Mouse (Mus musculus) embryonic facial prominence, embryonic 15.5 days (tissue): Measurements from ENCODE around the gene Snrpd2. TPM values are rescaled to one million over a fixed set of nuclear protein-coding genes. Genes with fewer than 3 reads are reported as not detected.

Experiments used
- ATAC-seq: fragments of 200-750 bp; cut with Nextera tagmentation; 2 replicates; pipeline ENCODE4 v1.8.0; 2017; ENCODE audit warnings: low read depth, moderate TSS enrichment; ENCODE audit not compliant: insufficient number of reproducible peaks, low FRiP score, low TSS enrichment
- H3K27ac ChIP-seq: fragments of 300-500 bp; sonication (generic); replicated peaks from 2 replicates; pipeline ENCODE4 v1.5.1; 2015; ENCODE audit warnings: mild to moderate bottlenecking, inconsistent platforms
- H3K27me3 ChIP-seq: fragments of 300-500 bp; sonication (generic); 2 replicates; pipeline ENCODE4 v1.6.1; 2015; ENCODE audit warnings: inconsistent platforms
- H3K36me3 ChIP-seq: fragments of 300-500 bp; sonication (generic); 2 replicates; pipeline ENCODE4 v1.6.1; 2015; ENCODE audit warnings: mild to moderate bottlenecking, inconsistent platforms
- H3K4me1 ChIP-seq: fragments of 300-500 bp; sonication (generic); 2 replicates; pipeline ENCODE4 v1.6.1; 2015; ENCODE audit warnings: inconsistent platforms
- H3K4me2 ChIP-seq: fragments of 300-500 bp; sonication (generic); replicated peaks from 2 replicates; pipeline ENCODE4 v1.6.1; 2015; ENCODE audit warnings: mild to moderate bottlenecking, inconsistent platforms
- H3K4me3 ChIP-seq: fragments of 300-500 bp; sonication (generic); replicated peaks from 2 replicates; pipeline ENCODE4 v1.5.1; 2015; ENCODE audit warnings: mild to moderate bottlenecking, inconsistent platforms
- H3K9ac ChIP-seq: fragments of 300-500 bp; sonication (generic); 2 replicates; pipeline ENCODE4 v1.6.1; 2015; ENCODE audit warnings: inconsistent platforms
- H3K9me3 ChIP-seq: fragments of 300-500 bp; sonication (generic); replicated peaks from 2 replicates; pipeline ENCODE4 v1.6.1; 2016; ENCODE audit warnings: inconsistent platforms
- WGBS: fragments of 180-500 bp; shearing (Covaris S2); methylation state at CpG from one replicate; pipeline ENCODE4 v1.1.7; 2015; 5-methylcytosine and 5-hydroxymethylcytosine counted together
- polyA plus RNA-seq: library from polyadenylated mRNA; unstranded; fragments of >200 nt; fragmentation: Nextera tagmentation; extraction: Ambion mirVana; gene quantifications from 2 replicates; pipeline ENCODE4 v1.2.1, GENCODE M21; 2015

The Snrpd2 gene
- polyA plus RNA-seq, 1 experiment from 2014 or later: 139 TPM

GRCm38 (mm10) chr7:19127744-19128143 lies 21.8 kb upstream of the Snrpd2 start:
- H3K9me3 ChIP-seq: no peaks in the 10 kb centered on the region
- no peak overlapping the region for H3K9ac ChIP-seq
- H3K27ac ChIP-seq: no peak overlapping the region
- peaks cover 5% of the 10 kb centered on the region; the same call in 1 of the 2 replicates for H3K36me3 ChIP-seq
- peaks cover 15% of the 10 kb centered on the region; the same call in 1 of the 2 replicates for H3K4me1 ChIP-seq
- H3K4me2 ChIP-seq: no peak overlapping the region
- 88% methylated on average over 5 of the region's 5 CpGs for WGBS
- no peak overlapping the region for H3K4me3 ChIP-seq
- no peak for ATAC-seq
- H3K27me3 ChIP-seq: no peaks in the 10 kb centered on the region

GRCm38 (mm10) chr7:19129396-19129795 lies 20.1 kb upstream of the Snrpd2 start:
- H3K4me3 ChIP-seq: no peak overlapping the region
- no peak overlapping the region for H3K9ac ChIP-seq
- H3K27ac ChIP-seq: no peak overlapping the region
- peaks cover 6% of the 10 kb centered on the region; the same call in 1 of the 2 replicates for H3K36me3 ChIP-seq
- 92% methylated on average over 5 of the region's 5 CpGs for WGBS
- no peak for ATAC-seq
- H3K4me2 ChIP-seq: no peak overlapping the region
- H3K27me3 ChIP-seq: no peaks in the 10 kb centered on the region
- H3K9me3 ChIP-seq: no peaks in the 10 kb centered on the region
- peaks cover 15% of the 10 kb centered on the region; the same call in 1 of the 2 replicates for H3K4me1 ChIP-seq

- H3K4me2 ChIP-seq: peak overlapping the region; percentile 64
- no peaks in the 10 kb centered on the region for H3K27me3 ChIP-seq
- no peak for ATAC-seq
- peaks cover 17% of the 10 kb centered on the region for H3K36me3 ChIP-seq
- H3K9me3 ChIP-seq: no peaks in the 10 kb centered on the region
- H3K4me1 ChIP-seq: peaks cover 15% of the 10 kb centered on the region; the same call in 1 of the 2 replicates
- peak overlapping the region; percentile 31; the same call in 1 of the 2 replicates for H3K9ac ChIP-seq
- peak overlapping the region; percentile 89 for H3K27ac ChIP-seq
- WGBS: 21% methylated on average over 4 of the region's 4 CpGs
- H3K4me3 ChIP-seq: peak overlapping the region; percentile 49
Measured at GRCm38 (mm10) chr7:19130657-19131056, 18.9 kb upstream of the Snrpd2 start.

GRCm38 (mm10) chr7:19131324-19131848 lies 18.1 kb upstream of the Snrpd2 start:
- peaks cover 15% of the 10 kb centered on the region; the same call in 1 of the 2 replicates for H3K4me1 ChIP-seq
- peak overlapping the region; percentile 31; the same call in 1 of the 2 replicates for H3K9ac ChIP-seq
- H3K4me2 ChIP-seq: peak overlapping the region; percentile 64
- H3K27me3 ChIP-seq: no peaks in the 10 kb centered on the region
- ATAC-seq: peak; percentile 99
- peak overlapping the region; percentile 89 for H3K27ac ChIP-seq
- peaks cover 25% of the 10 kb centered on the region for H3K36me3 ChIP-seq
- WGBS: under 1% methylated on average over 39 of the region's 39 CpGs
- H3K9me3 ChIP-seq: no peaks in the 10 kb centered on the region
- H3K4me3 ChIP-seq: peak overlapping the region; percentile 49

GRCm38 (mm10) chr7:19136168-19136567 lies 13.4 kb upstream of the Snrpd2 start:
- Histone ChIP-seq H3K36me3 (peaks cover 67% of the 10 kb centered on the region), H3K4me3 (no peak overlapping the region), H3K9ac (no peak overlapping the region), H3K27ac (no peak overlapping the region), H3K4me1 (peaks cover 6% of the 10 kb centered on the region; the same call in 1 of the 2 replicates), H3K9me3 (no peaks in the 10 kb centered on the region), H3K27me3 (no peaks in the 10 kb centered on the region), H3K4me2 (no peak overlapping the region)
- WGBS: 95% methylated on average over 13 of the region's 13 CpGs
- no peak for ATAC-seq

GRCm38 (mm10) chr7:19136673-19137334 lies 12.7 kb upstream of the Snrpd2 start:
- Histone ChIP-seq H3K4me2 (no peak overlapping the region), H3K9me3 (no peaks in the 10 kb centered on the region), H3K4me1 (peaks cover 4% of the 10 kb centered on the region; the same call in 1 of the 2 replicates), H3K9ac (no peak overlapping the region), H3K27me3 (no peaks in the 10 kb centered on the region), H3K27ac (no peak overlapping the region), H3K4me3 (no peak overlapping the region), H3K36me3 (peaks cover 68% of the 10 kb centered on the region)
- WGBS: 85% methylated on average over 38 of the region's 38 CpGs
- no peak for ATAC-seq

- ATAC-seq: no peak
- no peaks in the 10 kb centered on the region for H3K9me3 ChIP-seq
- no peak overlapping the region for H3K4me2 ChIP-seq
- whole genome bisulfite sequencing: 38% methylated on average over 5 of the region's 5 CpGs
- no peaks in the 10 kb centered on the region for H3K4me1 ChIP-seq
- no peak overlapping the region for H3K9ac ChIP-seq
- no peak overlapping the region for H3K27ac ChIP-seq
- H3K36me3 ChIP-seq: peaks cover 68% of the 10 kb centered on the region
- H3K27me3 ChIP-seq: no peaks in the 10 kb centered on the region
- no peak overlapping the region for H3K4me3 ChIP-seq
Measured at GRCm38 (mm10) chr7:19137380-19137779, 12.1 kb upstream of the Snrpd2 start.

GRCm38 (mm10) chr7:19146793-19147192 lies 2.7 kb upstream of the Snrpd2 start:
- H3K9me3 ChIP-seq: no peaks in the 10 kb centered on the region

GRCm38 (mm10) chr7:19147497-19148045 lies 2.0 kb upstream of the Snrpd2 start:
- Histone ChIP-seq H3K4me2 (peak overlapping the region; percentile 84; the same call in 1 of the 2 replicates), H3K9me3 (no peaks in the 10 kb centered on the region), H3K9ac (no peak overlapping the region), H3K36me3 (peaks cover 13% of the 10 kb centered on the region), H3K27me3 (no peaks in the 10 kb centered on the region), H3K4me1 (peaks cover 23% of the 10 kb centered on the region), H3K27ac (no peak overlapping the region), H3K4me3 (no peak overlapping the region)
- 40% methylated on average over 6 of the region's 6 CpGs for WGBS
- no peak for ATAC-seq

More at GRCm38 (mm10) chr7:19146793-19147192, 2.7 kb upstream of the Snrpd2 start:
- peaks cover 7% of the 10 kb centered on the region; the same call in 1 of the 2 replicates for H3K36me3 ChIP-seq
- H3K27me3 ChIP-seq: no peaks in the 10 kb centered on the region
- WGBS: 88% methylated on average over 10 of the region's 10 CpGs
- no peak overlapping the region for H3K9ac ChIP-seq
- H3K4me1 ChIP-seq: peaks cover 23% of the 10 kb centered on the region
- no peak overlapping the region for H3K4me2 ChIP-seq
- no peak overlapping the region for H3K27ac ChIP-seq
- H3K4me3 ChIP-seq: no peak overlapping the region
- ATAC-seq: no peak

GRCm38 (mm10) chr7:19148180-19148874 lies 1.2 kb upstream of the Snrpd2 start:
- WGBS: 9% methylated on average over 20 of the region's 20 CpGs
- Histone ChIP-seq H3K36me3 (peaks cover 21% of the 10 kb centered on the region), H3K9me3 (no peaks in the 10 kb centered on the region), H3K4me2 (peak overlapping the region; percentile 84), H3K4me1 (peaks cover 23% of the 10 kb centered on the region), H3K4me3 (peak overlapping the region; percentile 66), H3K27me3 (no peaks in the 10 kb centered on the region), H3K27ac (peak overlapping the region; percentile 84), H3K9ac (peak overlapping the region; percentile 33)
- ATAC-seq: no peak
